Mouse (Mus musculus) erythroblast, embryonic 14.5 days (primary cell): ENCODE results near the gene Glrb.

Experiments used
- GATA1 ChIP-seq: IDR thresholded peaks from 2 replicates; pipeline ENCODE4 v1.6.1; 2012; ENCODE audit warnings: low read length, inconsistent platforms, mixed read lengths
- TAL1 ChIP-seq: IDR thresholded peaks from 3 replicates; pipeline ENCODE4 v1.6.1; 2012; ENCODE audit warnings: low read length, inconsistent platforms, mixed read lengths

DNA sequence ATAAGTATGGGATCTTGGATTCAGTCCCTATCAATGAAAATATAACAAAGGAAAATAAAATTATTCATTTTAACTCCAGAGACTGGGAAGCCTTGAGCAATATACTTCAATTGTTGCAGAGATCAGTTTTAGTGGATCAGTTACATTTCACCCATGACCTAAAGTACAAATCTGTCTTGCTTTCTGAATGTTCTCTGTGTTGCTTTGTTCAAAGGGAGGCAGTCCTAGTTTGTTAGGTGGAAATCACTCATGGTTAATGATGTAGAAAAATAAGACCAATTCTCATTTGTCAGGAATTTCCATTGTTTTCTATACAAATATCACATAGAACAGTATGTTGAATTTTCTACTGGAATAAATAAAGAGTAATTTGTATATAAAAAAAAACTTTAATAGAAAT is 99.7 kb downstream of the Glrb start:
- TF ChIP-seq GATA1 (no peak), TAL1 (no peak)
